Mouse (Mus musculus) ES-E14 (cell line): ENCODE results near the gene Arl15.

ENCODE experiments used
- CHD2 ChIP-seq: IDR thresholded peaks from 2 replicates; pipeline ENCODE4 v1.6.1; 2014; ENCODE audit warnings: mild to moderate bottlenecking, low read depth, low read length, inconsistent platforms
- HCFC1 ChIP-seq: IDR thresholded peaks from 2 replicates; pipeline ENCODE4 v1.6.1; 2012; ENCODE audit warnings: low read length, inconsistent platforms, borderline replicate concordance; ENCODE audit not compliant: insufficient read depth

DNA sequence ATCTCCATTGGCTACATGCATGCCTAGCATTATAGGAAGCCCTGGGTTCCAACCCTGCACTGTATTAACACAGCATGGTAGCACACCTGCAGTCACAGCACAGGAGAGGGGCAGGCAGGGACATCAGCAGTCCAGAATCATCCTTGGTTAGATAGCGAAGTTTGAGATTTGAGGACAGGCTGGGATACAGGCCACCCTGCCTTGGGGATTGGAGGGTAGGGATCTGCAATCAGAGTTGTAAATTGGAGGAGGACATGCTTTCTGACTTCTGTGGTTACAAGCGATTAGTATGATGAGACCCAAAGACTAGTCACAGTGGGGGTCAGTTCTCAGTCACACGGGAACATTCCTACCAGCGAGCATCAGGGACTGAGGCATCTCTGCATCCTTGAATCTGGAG is 284.5 kb downstream of the Arl15 start:
- TF ChIP-seq HCFC1 (no peak), CHD2 (no peak)
